Mouse (Mus musculus): Measurements from ENCODE around the gene Rabgap1l.

DNA sequence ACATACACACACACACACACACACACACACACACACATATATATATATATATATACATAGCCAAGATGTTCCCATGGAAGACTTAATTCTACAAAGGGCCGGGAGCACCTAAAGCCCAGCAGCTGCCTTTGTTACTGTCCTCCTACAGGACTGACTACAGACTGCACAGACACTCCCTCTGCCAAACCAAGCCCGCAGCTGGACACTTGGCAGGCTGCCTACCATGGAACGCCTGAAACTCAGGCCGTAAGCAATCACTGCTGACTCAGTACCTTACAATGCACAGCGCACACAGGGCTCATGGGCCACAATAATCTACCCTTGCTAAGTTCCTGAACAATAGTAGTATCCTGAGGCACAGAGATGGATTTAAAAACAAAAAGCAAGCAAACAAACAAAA, 261.6 kb downstream of the Rabgap1l start:
- TF ChIP-seq CTCF (IDR thresholded peaks at IDR 0.05; ENCODE audit: low read depth, low read length) (no peak), GATA2 (IDR thresholded peaks at IDR 0.05; ENCODE audit: borderline replicate concordance, low read depth, low read length) (no peak), TAL1 (conservative IDR thresholded peaks at IDR 0.05; ENCODE audit: low read depth, low read length) (no peak), GATA1 (IDR thresholded peaks at IDR 0.05; ENCODE audit: borderline replicate concordance, low read length) (no peak)

Measured in G1E (cell line).